Comparison of ENCODE assay signal across 8 mouse cellular contexts in genomic region chr15:89524001-89524571, GRCm38 (mm10). TPM values are rescaled to one million over a fixed set of nuclear protein-coding genes. Genes with fewer than 3 reads are reported as not detected.
DNase-seq lines count a peak whose midpoint lies in the region; ATAC-seq and TF ChIP-seq lines count a peak whose summit lies in the region.

No protein-coding gene starts in this region.

- peak; percentile 49 for DNase-seq in cerebellum, adult 8-10 months
- DNase-seq in cerebellum, adult 9-11 months: no peak
- peak; percentile 40 for DNase-seq in hindbrain, embryonic 10.5 days (ENCODE audit: low spot score)
- peak; percentile 84 for DNase-seq in midbrain, embryonic 11.5 days (ENCODE audit: low spot score, missing footprints)
- DNase-seq in adipocyte (ENCODE audit: low spot score): no peak
- DNase-seq in yolk sac, embryonic 10.5 days (ENCODE audit: low spot score): no peak
- no peak for DNase-seq in thymus, adult 18-20 months

- peak overlapping the region; percentile 87 for H3K9ac ChIP-seq in ES-Bruce4 (ENCODE audit: low read depth, poor library complexity, severe bottlenecking)
- peak overlapping the region; percentile 44; the same call in 1 of the 2 replicates for H3K9ac ChIP-seq in midbrain, embryonic 11.5 days (ENCODE audit: low read length)

- TF ChIP-seq POLR2A in ES-Bruce4 (IDR thresholded peaks at IDR 0.05; ENCODE audit: insufficient read depth, low read length): no peak

- no peaks in the 10 kb centered on the region for H3K36me3 ChIP-seq in ES-Bruce4 (ENCODE audit: control insufficient read depth, insufficient read depth, low read length, poor library complexity, severe bottlenecking)
- H3K36me3 ChIP-seq in hindbrain, embryonic 10.5 days: 0 out of 2 replicates have a peak, but pooled peaks cover 5% of the 10 kb centered on the region
- no peaks in the 10 kb centered on the region for H3K36me3 ChIP-seq in midbrain, embryonic 11.5 days (ENCODE audit: control insufficient read depth, insufficient read depth, low read length)

- TF ChIP-seq EP300 in ES-Bruce4 (IDR thresholded peaks at IDR 0.05; ENCODE audit: insufficient read depth, low read depth, low read length): no peak

- H3K27me3 ChIP-seq in ES-Bruce4 (ENCODE audit: control insufficient read depth, insufficient read depth, low read length, poor library complexity, severe bottlenecking): peaks cover 10% of the 10 kb centered on the region
- H3K27me3 ChIP-seq in hindbrain, embryonic 10.5 days (ENCODE audit: insufficient read depth, poor library complexity, severe bottlenecking): peaks cover 46% of the 10 kb centered on the region
- peaks cover 25% of the 10 kb centered on the region for H3K27me3 ChIP-seq in midbrain, embryonic 11.5 days (ENCODE audit: control insufficient read depth, insufficient read depth, low read length)

- 7% methylated on average over 52 of the region's 52 CpGs for WGBS in hindbrain, embryonic 10.5 days
- 9% methylated on average over 50 of the region's 52 CpGs for WGBS in midbrain, embryonic 11.5 days

- H3K4me3 ChIP-seq in ES-Bruce4 (ENCODE audit: low read depth, low read length): peak overlapping the region; percentile 35
- H3K4me3 ChIP-seq in hindbrain, embryonic 10.5 days: peak overlapping the region; percentile 70
- peak overlapping the region; percentile 50 for H3K4me3 ChIP-seq in midbrain, embryonic 11.5 days (ENCODE audit: low read depth, low read length)

- no peaks in the 10 kb centered on the region for H3K4me1 ChIP-seq in ES-Bruce4 (ENCODE audit: control insufficient read depth, insufficient read depth, low read length)
- H3K4me1 ChIP-seq in hindbrain, embryonic 10.5 days (replicated peaks): peaks cover 17% of the 10 kb centered on the region
- peaks cover 6% of the 10 kb centered on the region for H3K4me1 ChIP-seq in midbrain, embryonic 11.5 days (ENCODE audit: control insufficient read depth, insufficient read depth, low read length)

- H3K27ac ChIP-seq in ES-Bruce4 (ENCODE audit: insufficient read depth, low read length): no peak overlapping the region
- peak overlapping the region; percentile 36; the same call in 1 of the 2 replicates for H3K27ac ChIP-seq in hindbrain, embryonic 10.5 days
- H3K27ac ChIP-seq in midbrain, embryonic 11.5 days (ENCODE audit: low read depth, low read length): no peak overlapping the region

- TF ChIP-seq CTCF in ES-Bruce4 (IDR thresholded peaks at IDR 0.05; ENCODE audit: low read depth, low read length): no peak

- H3K4me2 ChIP-seq in midbrain, embryonic 11.5 days: peak overlapping the region; percentile 91

- H3K9me3 ChIP-seq in ES-Bruce4 (replicated peaks; ENCODE audit: control insufficient read depth, insufficient read depth, low read length, poor library complexity, severe bottlenecking): no peaks in the 10 kb centered on the region
- no peaks in the 10 kb centered on the region for H3K9me3 ChIP-seq in hindbrain, embryonic 10.5 days
- H3K9me3 ChIP-seq in midbrain, embryonic 11.5 days (ENCODE audit: control insufficient read depth, low read length): no peaks in the 10 kb centered on the region

- peak; percentile 29; the same call in 1 of the 2 replicates for ATAC-seq in midbrain, embryonic 11.5 days (ENCODE audit: low FRiP score)

RNA-seq across cellular contexts. Expression of gene Shank3, which starts 24.7 kb away (rescaled TPM):
- 4.4 and 5.6 TPM in 2 replicates for polyA plus RNA-seq in ES-Bruce4 (2011; ENCODE audit: insufficient read depth, insufficient read length, low read depth, missing spikeins)
- 2.8 and 3.5 TPM in 2 replicates for polyA plus RNA-seq in hindbrain, embryonic 10.5 days (2016; fragmentation: Nextera tagmentation; extraction: Ambion mirVana)
- 2.2 TPM in 2 replicates for polyA plus RNA-seq in midbrain, embryonic 11.5 days (2014; fragmentation: Nextera tagmentation; extraction: Ambion mirVana)

RNA-seq across cellular contexts. Expression of gene Acr, which starts 44.0 kb away (rescaled TPM):
- not detected in 2 replicates for polyA plus RNA-seq in ES-Bruce4 (2011; ENCODE audit: insufficient read depth, insufficient read length, low read depth, missing spikeins)
- 0.19 and 0.38 TPM in 2 replicates for polyA plus RNA-seq in hindbrain, embryonic 10.5 days (2016; fragmentation: Nextera tagmentation; extraction: Ambion mirVana)
- polyA plus RNA-seq in midbrain, embryonic 11.5 days (2014; fragmentation: Nextera tagmentation; extraction: Ambion mirVana): 0.42 and 0.43 TPM in 2 replicates

RNA-seq across cellular contexts. Expression of gene Arsa, which starts 46.9 kb away (rescaled TPM):
- polyA plus RNA-seq in ES-Bruce4 (2011; ENCODE audit: insufficient read depth, insufficient read length, low read depth, missing spikeins): 17.9 and 24.9 TPM in 2 replicates
- polyA plus RNA-seq in hindbrain, embryonic 10.5 days (2016; fragmentation: Nextera tagmentation; extraction: Ambion mirVana): 14.3 and 14.8 TPM in 2 replicates
- polyA plus RNA-seq in midbrain, embryonic 11.5 days (2014; fragmentation: Nextera tagmentation; extraction: Ambion mirVana): 7.4 and 9.4 TPM in 2 replicates

Comparison
In these comparisons a context has a peak if more than half of its experiments do, and no peak if none do; other contexts are left out.
1. DNase-seq: peak in cerebellum, adult 8-10 months (single experiment), hindbrain, embryonic 10.5 days (single experiment) and midbrain, embryonic 11.5 days (single experiment); none in cerebellum, adult 9-11 months (single experiment), adipocyte (single experiment), yolk sac, embryonic 10.5 days (single experiment) and thymus, adult 18-20 months (0 of 2).
2. Peak in every context shown above with its lines, with median percentiles within 50 percentile points of each other: H3K4me3 ChIP-seq.